8 mouse cellular contexts compared by ENCODE assay signal in genomic region chr5:110840465-110840864, GRCm38 (mm10). TPM values are rescaled to one million over a fixed set of nuclear protein-coding genes. Genes with fewer than 3 reads are reported as not detected.
DNase-seq lines count a peak whose midpoint lies in the region; ATAC-seq and TF ChIP-seq lines count a peak whose summit lies in the region.

No protein-coding gene starts in this region.

- peak overlapping the region; percentile 56 for H3K4me3 ChIP-seq in embryonic facial prominence, embryonic 14.5 days (ENCODE audit: low read depth, low read length)
- H3K4me3 ChIP-seq in hindbrain, embryonic 13.5 days: peak overlapping the region; percentile 71
- H3K4me3 ChIP-seq in limb, embryonic 10.5 days: peak overlapping the region; percentile 73
- H3K4me3 ChIP-seq in midbrain, embryonic 11.5 days (ENCODE audit: low read depth, low read length): peak overlapping the region; percentile 45
- H3K4me3 ChIP-seq in stomach, postnatal 0 days (ENCODE audit: low read depth, low read length): peak overlapping the region; percentile 75

- no peaks in the 10 kb centered on the region for H3K27me3 ChIP-seq in embryonic facial prominence, embryonic 14.5 days (replicated peaks; ENCODE audit: control insufficient read depth, insufficient read depth, low read length)
- no peaks in the 10 kb centered on the region for H3K27me3 ChIP-seq in hindbrain, embryonic 13.5 days
- no peaks in the 10 kb centered on the region for H3K27me3 ChIP-seq in limb, embryonic 10.5 days (ENCODE audit: low read depth, poor library complexity, severe bottlenecking)
- no peaks in the 10 kb centered on the region for H3K27me3 ChIP-seq in midbrain, embryonic 11.5 days (ENCODE audit: control insufficient read depth, insufficient read depth, low read length)
- no peaks in the 10 kb centered on the region for H3K27me3 ChIP-seq in stomach, postnatal 0 days (ENCODE audit: control insufficient read depth, insufficient read depth, low read length)

- H3K36me3 ChIP-seq in embryonic facial prominence, embryonic 14.5 days (ENCODE audit: control insufficient read depth, insufficient read depth, low read length): peaks cover 17% of the 10 kb centered on the region
- no peaks in the 10 kb centered on the region; the same call in 1 of the 2 replicates for H3K36me3 ChIP-seq in hindbrain, embryonic 13.5 days
- H3K36me3 ChIP-seq in limb, embryonic 10.5 days: peaks cover 46% of the 10 kb centered on the region
- no peaks in the 10 kb centered on the region; the same call in 1 of the 2 replicates for H3K36me3 ChIP-seq in midbrain, embryonic 11.5 days (ENCODE audit: control insufficient read depth, insufficient read depth, low read length)
- H3K36me3 ChIP-seq in stomach, postnatal 0 days (ENCODE audit: control insufficient read depth, insufficient read depth, low read length): no peaks in the 10 kb centered on the region

- peak overlapping the region; percentile 68 for H3K4me2 ChIP-seq in embryonic facial prominence, embryonic 14.5 days (ENCODE audit: low read depth, low read length)
- H3K4me2 ChIP-seq in hindbrain, embryonic 13.5 days: peak overlapping the region; percentile 75
- peak overlapping the region; percentile 72 for H3K4me2 ChIP-seq in midbrain, embryonic 11.5 days
- peak overlapping the region; percentile 74 for H3K4me2 ChIP-seq in stomach, postnatal 0 days (replicated peaks; ENCODE audit: low read depth)

- no peak for ATAC-seq in embryonic facial prominence, embryonic 14.5 days (ENCODE audit: low read depth)
- no peak for ATAC-seq in hindbrain, embryonic 13.5 days (ENCODE audit: low FRiP score)
- no peak for ATAC-seq in midbrain, embryonic 11.5 days (ENCODE audit: low FRiP score)
- 0 out of 2 replicates have a peak, but pooled peaks have one; percentile 0 for ATAC-seq in stomach, postnatal 0 days (ENCODE audit: low FRiP score, low TSS enrichment)

- peak overlapping the region; percentile 61 for H3K9ac ChIP-seq in embryonic facial prominence, embryonic 14.5 days (ENCODE audit: low read depth, low read length)
- H3K9ac ChIP-seq in hindbrain, embryonic 13.5 days: peak overlapping the region; percentile 62
- peak overlapping the region; percentile 73 for H3K9ac ChIP-seq in midbrain, embryonic 11.5 days (ENCODE audit: low read length)
- H3K9ac ChIP-seq in stomach, postnatal 0 days (ENCODE audit: low read length): peak overlapping the region; percentile 64

- no peaks in the 10 kb centered on the region for H3K9me3 ChIP-seq in embryonic facial prominence, embryonic 14.5 days (ENCODE audit: control insufficient read depth, low read length)
- H3K9me3 ChIP-seq in hindbrain, embryonic 13.5 days: no peaks in the 10 kb centered on the region
- no peaks in the 10 kb centered on the region for H3K9me3 ChIP-seq in limb, embryonic 10.5 days (replicated peaks)
- H3K9me3 ChIP-seq in midbrain, embryonic 11.5 days (ENCODE audit: control insufficient read depth, low read length): no peaks in the 10 kb centered on the region
- H3K9me3 ChIP-seq in stomach, postnatal 0 days (ENCODE audit: control insufficient read depth, low read length): no peaks in the 10 kb centered on the region

- no peaks in the 10 kb centered on the region; the same call in 1 of the 2 replicates for H3K4me1 ChIP-seq in embryonic facial prominence, embryonic 14.5 days (ENCODE audit: control insufficient read depth, insufficient read depth, low read length)
- peaks cover 15% of the 10 kb centered on the region for H3K4me1 ChIP-seq in hindbrain, embryonic 13.5 days (replicated peaks)
- peaks cover 22% of the 10 kb centered on the region for H3K4me1 ChIP-seq in limb, embryonic 10.5 days
- no peaks in the 10 kb centered on the region for H3K4me1 ChIP-seq in midbrain, embryonic 11.5 days (ENCODE audit: control insufficient read depth, insufficient read depth, low read length)
- H3K4me1 ChIP-seq in stomach, postnatal 0 days (replicated peaks; ENCODE audit: control insufficient read depth, insufficient read depth): peaks cover 3% of the 10 kb centered on the region; the same call in 1 of the 2 replicates

- 6% methylated on average over 4 of the region's 4 CpGs for WGBS in embryonic facial prominence, embryonic 14.5 days
- WGBS in hindbrain, embryonic 13.5 days: 6% methylated on average over 4 of the region's 4 CpGs
- WGBS in limb, embryonic 10.5 days: 7% methylated on average over 4 of the region's 4 CpGs
- 5% methylated on average over 4 of the region's 4 CpGs for WGBS in midbrain, embryonic 11.5 days
- 5% methylated on average over 4 of the region's 4 CpGs for WGBS in stomach, postnatal 0 days

- DNase-seq in right cerebral cortex, postnatal 14 days: peak; percentile 39
- DNase-seq in right cerebral cortex, postnatal 25 days: no peak
- DNase-seq in adrenal gland, postnatal 25 days: peak; percentile 20
- DNase-seq in embryonic facial prominence, embryonic 14.5 days (ENCODE audit: low spot score): peak; percentile 11
- DNase-seq in limb, embryonic 10.5 days (ENCODE audit: low spot score): peak; percentile 42
- DNase-seq in midbrain, embryonic 11.5 days (ENCODE audit: low spot score, missing footprints): peak; percentile 91
- peak; percentile 47 for DNase-seq in stomach, postnatal 0 days (ENCODE audit: low spot score)

- TF ChIP-seq EP300 in stomach, postnatal 0 days (optimal IDR thresholded peaks at IDR 0.05): no peak

- peak overlapping the region; percentile 78 for H3K27ac ChIP-seq in embryonic facial prominence, embryonic 14.5 days (replicated peaks; ENCODE audit: low read depth, low read length)
- 0 out of 2 replicates have a peak overlapping the region, but pooled peaks have one; percentile 18 for H3K27ac ChIP-seq in hindbrain, embryonic 13.5 days
- peak overlapping the region; percentile 89 for H3K27ac ChIP-seq in limb, embryonic 10.5 days
- H3K27ac ChIP-seq in midbrain, embryonic 11.5 days (ENCODE audit: low read depth, low read length): peak overlapping the region; percentile 61; the same call in 1 of the 2 replicates
- peak overlapping the region; percentile 67 for H3K27ac ChIP-seq in stomach, postnatal 0 days (replicated peaks)

- peak; percentile 72 for TF ChIP-seq CTCF in stomach, postnatal 0 days (IDR thresholded peaks at IDR 0.05; ENCODE audit: low read depth)

RNA-seq across cellular contexts. Expression of gene Chek2, which starts 0.7 kb away (rescaled TPM):
- total RNA-seq in adrenal gland, postnatal 25 days (2021): 4.1 and 7.6 TPM in 2 replicates
- 14.1 and 14.6 TPM in 2 replicates for polyA plus RNA-seq in embryonic facial prominence, embryonic 14.5 days (2014; fragmentation: Nextera tagmentation; extraction: Ambion mirVana)
- 6.5 and 8.0 TPM in 2 replicates for polyA plus RNA-seq in hindbrain, embryonic 13.5 days (2015; fragmentation: Nextera tagmentation; extraction: Ambion mirVana)
- 40.8 and 45.1 TPM in 2 replicates for polyA plus RNA-seq in limb, embryonic 10.5 days (2016; fragmentation: Nextera tagmentation; extraction: Ambion mirVana)
- polyA plus RNA-seq in midbrain, embryonic 11.5 days (2014; fragmentation: Nextera tagmentation; extraction: Ambion mirVana): 26.8 and 28.5 TPM in 2 replicates
- polyA plus RNA-seq in stomach, postnatal 0 days (2015; fragmentation: Nextera tagmentation; extraction: Ambion mirVana): 10.6 and 10.9 TPM in 2 replicates

RNA-seq across cellular contexts. Expression of gene Hscb, which starts 0.9 kb away (rescaled TPM):
- 16.9 and 17.8 TPM in 2 replicates for total RNA-seq in adrenal gland, postnatal 25 days (2021)
- polyA plus RNA-seq in embryonic facial prominence, embryonic 14.5 days (2014; fragmentation: Nextera tagmentation; extraction: Ambion mirVana): 19.6 TPM in 2 replicates
- polyA plus RNA-seq in hindbrain, embryonic 13.5 days (2015; fragmentation: Nextera tagmentation; extraction: Ambion mirVana): 10.7 and 12.6 TPM in 2 replicates
- polyA plus RNA-seq in limb, embryonic 10.5 days (2016; fragmentation: Nextera tagmentation; extraction: Ambion mirVana): 27.3 and 33.6 TPM in 2 replicates
- polyA plus RNA-seq in midbrain, embryonic 11.5 days (2014; fragmentation: Nextera tagmentation; extraction: Ambion mirVana): 21.0 and 25.0 TPM in 2 replicates
- 21.6 and 23.2 TPM in 2 replicates for polyA plus RNA-seq in stomach, postnatal 0 days (2015; fragmentation: Nextera tagmentation; extraction: Ambion mirVana)

RNA-seq across cellular contexts. Expression of gene Ulk1, which starts 30.6 kb away (rescaled TPM):
- total RNA-seq in adrenal gland, postnatal 25 days (2021): 61.5 and 61.8 TPM in 2 replicates
- 25.9 and 29.9 TPM in 2 replicates for polyA plus RNA-seq in embryonic facial prominence, embryonic 14.5 days (2014; fragmentation: Nextera tagmentation; extraction: Ambion mirVana)
- 30.3 and 33.0 TPM in 2 replicates for polyA plus RNA-seq in hindbrain, embryonic 13.5 days (2015; fragmentation: Nextera tagmentation; extraction: Ambion mirVana)
- 27.5 and 32.2 TPM in 2 replicates for polyA plus RNA-seq in limb, embryonic 10.5 days (2016; fragmentation: Nextera tagmentation; extraction: Ambion mirVana)
- polyA plus RNA-seq in midbrain, embryonic 11.5 days (2014; fragmentation: Nextera tagmentation; extraction: Ambion mirVana): 28.1 and 36.1 TPM in 2 replicates
- polyA plus RNA-seq in stomach, postnatal 0 days (2015; fragmentation: Nextera tagmentation; extraction: Ambion mirVana): 6.5 and 7.1 TPM in 2 replicates

RNA-seq across cellular contexts. Expression of gene Ttc28, which starts 39.1 kb away (rescaled TPM):
- 19.6 and 22.9 TPM in 2 replicates for total RNA-seq in adrenal gland, postnatal 25 days (2021)
- polyA plus RNA-seq in embryonic facial prominence, embryonic 14.5 days (2014; fragmentation: Nextera tagmentation; extraction: Ambion mirVana): 17.4 and 19.0 TPM in 2 replicates
- 20.2 and 22.0 TPM in 2 replicates for polyA plus RNA-seq in hindbrain, embryonic 13.5 days (2015; fragmentation: Nextera tagmentation; extraction: Ambion mirVana)
- 12.6 and 15.1 TPM in 2 replicates for polyA plus RNA-seq in limb, embryonic 10.5 days (2016; fragmentation: Nextera tagmentation; extraction: Ambion mirVana)
- 12.7 and 13.5 TPM in 2 replicates for polyA plus RNA-seq in midbrain, embryonic 11.5 days (2014; fragmentation: Nextera tagmentation; extraction: Ambion mirVana)
- polyA plus RNA-seq in stomach, postnatal 0 days (2015; fragmentation: Nextera tagmentation; extraction: Ambion mirVana): 3.5 and 3.6 TPM in 2 replicates

Comparison
In these comparisons a context has a peak if more than half of its experiments do, and no peak if none do; other contexts are left out.
1. H3K27ac ChIP-seq: peak in every context shown above with its lines; median percentile 89 in limb, embryonic 10.5 days; 78 in embryonic facial prominence, embryonic 14.5 days; 67 in stomach, postnatal 0 days; 61 in midbrain, embryonic 11.5 days; 18 in hindbrain, embryonic 13.5 days.